Mouse (Mus musculus): ENCODE results near the gene Gse1. TPM values are rescaled to one million over a fixed set of nuclear protein-coding genes. Genes with fewer than 3 reads are reported as not detected.
A peak's percentile ranks its signal among the peaks of the same experiment; 100 is the strongest.

Gene Gse1
- polyA plus RNA-seq, 1 experiment from 2014 or later = 28.8 TPM

GRCm38 (mm10) chr8:120537818-120538396 is 309.7 kb downstream of the Gse1 start:
- H3K27ac ChIP-seq (replicated peaks) = peak overlapping the region; percentile 97
- H3K9me3 ChIP-seq = no peaks in the 10 kb centered on the region
- H3K36me3 ChIP-seq = no peaks in the 10 kb centered on the region
- peak overlapping the region; percentile 86 for H3K9ac ChIP-seq (replicated peaks)
- peaks cover 94% of the 10 kb centered on the region for H3K4me1 ChIP-seq
- peak overlapping the region; percentile 96 for H3K4me2 ChIP-seq (replicated peaks)
- peak; percentile 50 for ATAC-seq (ENCODE audit: low FRiP score, low read depth)
- H3K4me3 ChIP-seq = peak overlapping the region; percentile 69
- peaks cover 18% of the 10 kb centered on the region for H3K27me3 ChIP-seq
- under 1% methylated on average over 44 of the region's 46 CpGs for WGBS

- peak; percentile 35 for ATAC-seq (ENCODE audit: low FRiP score, low read depth)
- under 1% methylated on average over 35 of the region's 37 CpGs for WGBS
These were observed 310.4 kb downstream of the Gse1 start for GRCm38 (mm10) chr8:120538397-120539240.

GRCm38 (mm10) chr8:120539381-120539774 is 311.1 kb downstream of the Gse1 start:
- H3K36me3 ChIP-seq = no peaks in the 10 kb centered on the region
- H3K27ac ChIP-seq (replicated peaks) = peak overlapping the region; percentile 97
- peaks cover 10% of the 10 kb centered on the region for H3K27me3 ChIP-seq
- H3K9me3 ChIP-seq = no peaks in the 10 kb centered on the region
- H3K9ac ChIP-seq (replicated peaks) = peak overlapping the region; percentile 86
- no peak for ATAC-seq (ENCODE audit: low FRiP score, low read depth)
- peak overlapping the region; percentile 96 for H3K4me2 ChIP-seq (replicated peaks)
- H3K4me3 ChIP-seq = peak overlapping the region; percentile 69
- 20% methylated on average over 6 of the region's 6 CpGs for WGBS
- H3K4me1 ChIP-seq = peaks cover 92% of the 10 kb centered on the region

More at GRCm38 (mm10) chr8:120538397-120539240, 310.4 kb downstream of the Gse1 start:
- no peaks in the 10 kb centered on the region for H3K36me3 ChIP-seq
- H3K27me3 ChIP-seq = peaks cover 18% of the 10 kb centered on the region
- peak overlapping the region; percentile 69 for H3K4me3 ChIP-seq
- peak overlapping the region; percentile 97 for H3K27ac ChIP-seq (replicated peaks)
- H3K4me2 ChIP-seq (replicated peaks) = peak overlapping the region; percentile 96
- peaks cover 94% of the 10 kb centered on the region for H3K4me1 ChIP-seq
- peak overlapping the region; percentile 86 for H3K9ac ChIP-seq (replicated peaks)
- no peaks in the 10 kb centered on the region for H3K9me3 ChIP-seq

GRCm38 (mm10) chr8:120539775-120540625 is 311.7 kb downstream of the Gse1 start:
- H3K9me3 ChIP-seq = no peaks in the 10 kb centered on the region
- H3K27me3 ChIP-seq = peaks cover 6% of the 10 kb centered on the region
- peak overlapping the region; percentile 96 for H3K4me2 ChIP-seq (replicated peaks)
- H3K4me3 ChIP-seq = peak overlapping the region; percentile 69
- H3K4me1 ChIP-seq = peaks cover 86% of the 10 kb centered on the region
- H3K9ac ChIP-seq (replicated peaks) = peak overlapping the region; percentile 86; the same call in 1 of the 2 replicates
- no peaks in the 10 kb centered on the region for H3K36me3 ChIP-seq
- H3K27ac ChIP-seq (replicated peaks) = peak overlapping the region; percentile 97
- WGBS = 23% methylated on average over 23 of the region's 23 CpGs
- no peak for ATAC-seq (ENCODE audit: low FRiP score, low read depth)

GRCm38 (mm10) chr8:120542995-120543394 is 314.7 kb downstream of the Gse1 start:
- H3K36me3 ChIP-seq = no peaks in the 10 kb centered on the region
- peak overlapping the region; percentile 36 for H3K27ac ChIP-seq (replicated peaks)
- no peaks in the 10 kb centered on the region for H3K9me3 ChIP-seq
- WGBS = 11% methylated on average over 13 of the region's 13 CpGs
- peak overlapping the region; percentile 14 for H3K4me2 ChIP-seq (replicated peaks)
- H3K4me1 ChIP-seq = peaks cover 90% of the 10 kb centered on the region
- H3K9ac ChIP-seq (replicated peaks) = no peak overlapping the region
- H3K27me3 ChIP-seq = peaks cover 11% of the 10 kb centered on the region; the same call in 1 of the 2 replicates
- H3K4me3 ChIP-seq = peak overlapping the region; percentile 2; the same call in 1 of the 2 replicates
- no peak for ATAC-seq (ENCODE audit: low FRiP score, low read depth)

- Histone ChIP-seq H3K4me1 (peaks cover 90% of the 10 kb centered on the region), H3K27ac (replicated peaks) (peak overlapping the region; percentile 36), H3K9me3 (no peaks in the 10 kb centered on the region), H3K27me3 (peaks cover 11% of the 10 kb centered on the region; the same call in 1 of the 2 replicates), H3K9ac (replicated peaks) (no peak overlapping the region), H3K4me2 (replicated peaks) (peak overlapping the region; percentile 14), H3K4me3 (no peak overlapping the region; the same call in 1 of the 2 replicates), H3K36me3 (no peaks in the 10 kb centered on the region)
- WGBS = 72% methylated on average over 8 of the region's 8 CpGs
- ATAC-seq (ENCODE audit: low FRiP score, low read depth) = no peak
These were observed 315.3 kb downstream of the Gse1 start for GRCm38 (mm10) chr8:120543416-120544055.

GRCm38 (mm10) chr8:120544155-120544554 is 315.9 kb downstream of the Gse1 start:
- Histone ChIP-seq H3K27ac (replicated peaks) (peak overlapping the region; percentile 36; the same call in 1 of the 2 replicates), H3K4me2 (replicated peaks) (no peak overlapping the region), H3K4me1 (peaks cover 90% of the 10 kb centered on the region), H3K4me3 (no peak overlapping the region), H3K9ac (replicated peaks) (no peak overlapping the region), H3K36me3 (no peaks in the 10 kb centered on the region), H3K9me3 (no peaks in the 10 kb centered on the region), H3K27me3 (peaks cover 12% of the 10 kb centered on the region; the same call in 1 of the 2 replicates)
- 82% methylated on average over 5 of the region's 5 CpGs for WGBS
- ATAC-seq (ENCODE audit: low FRiP score, low read depth) = no peak

- H3K27me3 ChIP-seq = peaks cover 18% of the 10 kb centered on the region; the same call in 1 of the 2 replicates
- no peak for ATAC-seq (ENCODE audit: low FRiP score, low read depth)
- H3K4me2 ChIP-seq (replicated peaks) = peak overlapping the region; percentile 50; the same call in 1 of the 2 replicates
- H3K36me3 ChIP-seq = no peaks in the 10 kb centered on the region
- H3K9me3 ChIP-seq = no peaks in the 10 kb centered on the region
- H3K4me1 ChIP-seq = peaks cover 93% of the 10 kb centered on the region
- no peak overlapping the region for H3K4me3 ChIP-seq
- H3K9ac ChIP-seq (replicated peaks) = peak overlapping the region; percentile 4; the same call in 1 of the 2 replicates
- H3K27ac ChIP-seq (replicated peaks) = peak overlapping the region; percentile 93
- WGBS = 72% methylated on average over 9 of the region's 9 CpGs
These were observed 319.3 kb downstream of the Gse1 start for GRCm38 (mm10) chr8:120547562-120547961.

- no peak for ATAC-seq (ENCODE audit: low FRiP score, low read depth)
- Histone ChIP-seq H3K9ac (replicated peaks) (peak overlapping the region; percentile 4; the same call in 1 of the 2 replicates), H3K4me2 (replicated peaks) (peak overlapping the region; percentile 50; the same call in 1 of the 2 replicates), H3K36me3 (no peaks in the 10 kb centered on the region), H3K4me1 (peaks cover 93% of the 10 kb centered on the region), H3K4me3 (no peak overlapping the region), H3K9me3 (no peaks in the 10 kb centered on the region), H3K27me3 (peaks cover 18% of the 10 kb centered on the region; the same call in 1 of the 2 replicates), H3K27ac (replicated peaks) (peak overlapping the region; percentile 93)
- 46% methylated on average over 16 of the region's 16 CpGs for WGBS
These were observed 320.1 kb downstream of the Gse1 start for GRCm38 (mm10) chr8:120548313-120548761.

GRCm38 (mm10) chr8:120549321-120549921 is 321.2 kb downstream of the Gse1 start:
- Histone ChIP-seq H3K27ac (replicated peaks) (peak overlapping the region; percentile 93), H3K4me1 (peaks cover 95% of the 10 kb centered on the region), H3K4me3 (peak overlapping the region; percentile 26), H3K27me3 (peaks cover 18% of the 10 kb centered on the region; the same call in 1 of the 2 replicates), H3K9ac (replicated peaks) (peak overlapping the region; percentile 51), H3K36me3 (peaks cover 10% of the 10 kb centered on the region), H3K9me3 (no peaks in the 10 kb centered on the region), H3K4me2 (replicated peaks) (peak overlapping the region; percentile 50)
- WGBS = 7% methylated on average over 25 of the region's 25 CpGs
- ATAC-seq (ENCODE audit: low FRiP score, low read depth) = peak; percentile 50

Data from midbrain, embryonic 12.5 days (tissue).